In genomic region chr8:105291802-105292201, GRCm38 (mm10) we compare ENCODE assay signal across 10 mouse cellular contexts. TPM values are rescaled to one million over a fixed set of nuclear protein-coding genes. Genes with fewer than 3 reads are reported as not detected.
A peak's percentile ranks its signal among the peaks of the same experiment; 100 is the strongest.
DNase-seq lines count a peak whose midpoint lies in the region; ATAC-seq and TF ChIP-seq lines count a peak whose summit lies in the region.
"Not testable (repeated sequence)": the region's sequence is repeated elsewhere in the genome, so short reads cannot be mapped to it uniquely, and the experiment has no call there.
"Had no signal": no experiment of that assay in that cellular context is flagged by ENCODE, and none has a peak within 500 bp of the region (broad histone marks: within the 10 kb centered on the region; RNA-seq: fewer than 3 reads in every experiment).

No protein-coding gene starts in this region.

- intact Hi-C loops in gastrocnemius, adult 2 months (cut with DNase I): not testable (repeated sequence)

- WGBS in intestine, postnatal 0 days: 68% methylated on average over 3 of the region's 3 CpGs
- WGBS in liver, embryonic 14.5 days (ENCODE audit: insufficient replicate concordance): 47% methylated on average over 3 of the region's 3 CpGs

- H3K4me3 ChIP-seq in gastrocnemius, adult 2 months; intestine, postnatal 0 days (ENCODE audit: low read depth, low read length); liver, embryonic 14.5 days (ENCODE audit: insufficient read depth in 1 of 2, low read depth in 2 of 2, low read length in 2 of 2): not testable (repeated sequence)

- H3K9me3 ChIP-seq in intestine, postnatal 0 days (ENCODE audit: control insufficient read depth); liver, embryonic 14.5 days (ENCODE audit: control insufficient read depth, low read length): not testable (repeated sequence)

- H3K4me2 ChIP-seq in intestine, postnatal 0 days (replicated peaks; ENCODE audit: low read depth); liver, embryonic 14.5 days (ENCODE audit: low read depth): not testable (repeated sequence)

- TF ChIP-seq CTCF in gastrocnemius, adult 2 months (IDR thresholded peaks at IDR 0.05): peak; percentile 20; the same call in 1 of the 2 replicates
- TF ChIP-seq CTCF in intestine, postnatal 0 days (IDR thresholded peaks at IDR 0.05; ENCODE audit: low read depth): peak; percentile 39; the same call in 1 of the 2 replicates
- peak; percentile 31; the same call in 1 of the 2 replicates for TF ChIP-seq CTCF in liver, embryonic 14.5 days (IDR thresholded peaks at IDR 0.05; ENCODE audit: low read depth)

- not testable (repeated sequence) for H3K9ac ChIP-seq in intestine, postnatal 0 days (ENCODE audit: low read depth, low read length); liver, embryonic 14.5 days (replicated peaks)

- not testable (repeated sequence) for H3K27ac ChIP-seq in gastrocnemius, adult 2 months; intestine, postnatal 0 days (ENCODE audit: low read depth, low read length); liver, embryonic 14.5 days

- peak; percentile 30 for DNase-seq in CD4-positive helper T cell, adult 2 months (ENCODE audit: low read depth, low spot score)
- peak; percentile 26 for DNase-seq in cerebellum, adult 11 months
- not testable (repeated sequence) for DNase-seq in gastrocnemius, adult 2 months; liver, embryonic 14.5 days (ENCODE audit: low read depth in 3 of 3, low spot score in 3 of 3)
- peak; percentile 3 for DNase-seq in right cerebral cortex, postnatal 14 days

- TF ChIP-seq EP300 in liver, embryonic 14.5 days (IDR thresholded peaks at IDR 0.05; ENCODE audit: low read depth): not testable (repeated sequence)

- ATAC-seq in intestine, postnatal 0 days; liver, embryonic 14.5 days (ENCODE audit: insufficient read depth): not testable (repeated sequence)

- peaks cover 12% of the 10 kb centered on the region for H3K27me3 ChIP-seq in intestine, postnatal 0 days (replicated peaks; ENCODE audit: control insufficient read depth, insufficient read depth, low read length)
- H3K27me3 ChIP-seq in liver, embryonic 14.5 days (ENCODE audit: control insufficient read depth, insufficient read depth, low read length): peaks cover 12% of the 10 kb centered on the region

- peaks cover 13% of the 10 kb centered on the region; the same call in 1 of the 2 replicates for H3K4me1 ChIP-seq in intestine, postnatal 0 days (replicated peaks; ENCODE audit: control insufficient read depth, insufficient read depth, low read length)
- H3K4me1 ChIP-seq in liver, embryonic 14.5 days (replicated peaks; ENCODE audit: control insufficient read depth in 2 of 2, insufficient read depth in 2 of 2, low read length in 1 of 2): peaks cover 16 to 24% of the 10 kb centered on the region in 2 experiments

- H3K36me3 ChIP-seq in intestine, postnatal 0 days (ENCODE audit: control insufficient read depth, insufficient read depth); liver, embryonic 14.5 days (replicated peaks; ENCODE audit: control insufficient read depth, insufficient read depth, low read depth): not testable (repeated sequence)

RNA-seq across cellular contexts. Expression of gene 4931428F04Rik, which starts 2.1 kb away (rescaled TPM):
- under 1 TPM; 0.33 to 0.98 TPM for total RNA-seq in gastrocnemius, adult 2 months (2021)
- 1.5 and 1.7 TPM in 2 replicates for polyA plus RNA-seq in intestine, postnatal 0 days (2015; fragmentation: Nextera tagmentation; extraction: Ambion mirVana)
- 1.3 and 1.6 TPM in 2 replicates for polyA plus RNA-seq in liver, embryonic 14.5 days (2012; rRNA removed)
- polyA plus RNA-seq in liver, embryonic 14.5 days (2014; fragmentation: Nextera tagmentation; extraction: Ambion mirVana): 0.48 and 0.62 TPM in 2 replicates
- total RNA-seq: monocyte, adult 5-6 weeks had no signal

RNA-seq across cellular contexts. Expression of gene Exoc3l, which starts 4.1 kb away (rescaled TPM):
- total RNA-seq in gastrocnemius, adult 2 months (2021): 1 to 10 TPM in 1 of 2 experiments, under 1 TPM in 1; 0.84 to 2.3 TPM
- 2.5 and 3.1 TPM in 2 replicates for polyA plus RNA-seq in intestine, postnatal 0 days (2015; fragmentation: Nextera tagmentation; extraction: Ambion mirVana)
- 6.2 and 6.5 TPM in 2 replicates for polyA plus RNA-seq in liver, embryonic 14.5 days (2012; rRNA removed)
- polyA plus RNA-seq in liver, embryonic 14.5 days (2014; fragmentation: Nextera tagmentation; extraction: Ambion mirVana): 4.5 and 4.7 TPM in 2 replicates
- total RNA-seq: monocyte, adult 5-6 weeks had no signal
- polyA plus RNA-seq: macrophage had no signal

RNA-seq across cellular contexts. Expression of gene E2f4, which starts 5.7 kb away (rescaled TPM):
- 10 to 100 TPM; 26.8 to 29.7 TPM for total RNA-seq in gastrocnemius, adult 2 months (2021)
- polyA plus RNA-seq in intestine, postnatal 0 days (2015; fragmentation: Nextera tagmentation; extraction: Ambion mirVana): 36.6 and 42.0 TPM in 2 replicates
- 275 and 297 TPM in 2 replicates for polyA plus RNA-seq in liver, embryonic 14.5 days (2012; rRNA removed)
- 206 and 227 TPM in 2 replicates for polyA plus RNA-seq in liver, embryonic 14.5 days (2014; fragmentation: Nextera tagmentation; extraction: Ambion mirVana)

RNA-seq across cellular contexts. Expression of gene Elmo3, which starts 13.6 kb away (rescaled TPM):
- total RNA-seq in gastrocnemius, adult 2 months (2021): 1 to 10 TPM; 1.2 to 1.6 TPM
- 34.2 TPM in 2 replicates for polyA plus RNA-seq in intestine, postnatal 0 days (2015; fragmentation: Nextera tagmentation; extraction: Ambion mirVana)
- 3.6 and 4.2 TPM in 2 replicates for polyA plus RNA-seq in liver, embryonic 14.5 days (2012; rRNA removed)
- polyA plus RNA-seq in liver, embryonic 14.5 days (2014; fragmentation: Nextera tagmentation; extraction: Ambion mirVana): 2.5 and 2.8 TPM in 2 replicates

RNA-seq across cellular contexts. Expression of gene Nol3, which starts 15.9 kb away (rescaled TPM):
- 10 to 100 TPM; 27.9 to 32.4 TPM for total RNA-seq in gastrocnemius, adult 2 months (2021)
- 0.76 and 0.90 TPM in 2 replicates for polyA plus RNA-seq in intestine, postnatal 0 days (2015; fragmentation: Nextera tagmentation; extraction: Ambion mirVana)
- polyA plus RNA-seq in liver, embryonic 14.5 days (2012; rRNA removed): 0.02 and 0.03 TPM in 2 replicates
- polyA plus RNA-seq in liver, embryonic 14.5 days (2014; fragmentation: Nextera tagmentation; extraction: Ambion mirVana): not detected in 2 replicates
- total RNA-seq: megakaryocyte-erythroid progenitor cell, adult 5-6 weeks; monocyte, adult 5-6 weeks had no signal
- polyA plus RNA-seq: activated CD4-positive, CD25-positive, alpha-beta regulatory T cell, adult 4 months had no signal
